Mouse (Mus musculus) olfactory bulb, adult 2 months (tissue): ENCODE results near the gene Zw10.

Experiments used
- CTCF ChIP-seq: fragments of 200-500 bp; IDR thresholded peaks from 2 replicates; pipeline ENCODE4 v1.5.1; 2012; ENCODE audit warnings: low read depth, mild to moderate bottlenecking, low read length, moderate library complexity; ENCODE audit not compliant: insufficient read depth
- POLR2A ChIP-seq: fragments of 200-500 bp; IDR thresholded peaks from 2 replicates; pipeline ENCODE4 v1.6.1; 2012; ENCODE audit warnings: mild to moderate bottlenecking, low read depth, low read length, moderate library complexity; ENCODE audit not compliant: insufficient read depth

DNA sequence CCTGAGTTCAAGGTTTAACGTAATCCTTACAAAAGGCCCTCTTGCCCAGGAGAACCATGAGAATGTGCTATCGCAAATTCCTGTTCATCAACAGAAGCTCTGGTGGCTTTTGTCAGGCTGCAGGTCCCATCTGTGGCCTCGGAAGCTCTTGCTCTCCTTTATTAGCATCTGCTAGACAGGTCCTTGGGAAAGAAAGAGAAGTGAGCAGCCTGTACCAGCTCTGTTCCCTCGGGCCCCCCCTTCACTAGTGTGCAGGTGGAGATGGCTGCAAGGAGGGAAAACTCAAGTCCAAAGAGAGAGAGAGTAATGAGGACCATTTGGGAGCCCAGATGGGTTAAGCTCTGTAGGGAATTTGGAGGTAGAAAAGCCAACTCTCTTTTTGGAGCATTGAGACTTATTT is 64.3 kb downstream of the Zw10 start:
- TF ChIP-seq CTCF: no peak
- TF ChIP-seq POLR2A: no peak
